Mouse (Mus musculus): ENCODE data around the gene Trp73. TPM values are rescaled to one million over a fixed set of nuclear protein-coding genes. Genes with fewer than 3 reads are reported as not detected.

The Trp73 gene
- polyA plus RNA-seq, 2 experiments from 2014 or later: not detected

DNA sequence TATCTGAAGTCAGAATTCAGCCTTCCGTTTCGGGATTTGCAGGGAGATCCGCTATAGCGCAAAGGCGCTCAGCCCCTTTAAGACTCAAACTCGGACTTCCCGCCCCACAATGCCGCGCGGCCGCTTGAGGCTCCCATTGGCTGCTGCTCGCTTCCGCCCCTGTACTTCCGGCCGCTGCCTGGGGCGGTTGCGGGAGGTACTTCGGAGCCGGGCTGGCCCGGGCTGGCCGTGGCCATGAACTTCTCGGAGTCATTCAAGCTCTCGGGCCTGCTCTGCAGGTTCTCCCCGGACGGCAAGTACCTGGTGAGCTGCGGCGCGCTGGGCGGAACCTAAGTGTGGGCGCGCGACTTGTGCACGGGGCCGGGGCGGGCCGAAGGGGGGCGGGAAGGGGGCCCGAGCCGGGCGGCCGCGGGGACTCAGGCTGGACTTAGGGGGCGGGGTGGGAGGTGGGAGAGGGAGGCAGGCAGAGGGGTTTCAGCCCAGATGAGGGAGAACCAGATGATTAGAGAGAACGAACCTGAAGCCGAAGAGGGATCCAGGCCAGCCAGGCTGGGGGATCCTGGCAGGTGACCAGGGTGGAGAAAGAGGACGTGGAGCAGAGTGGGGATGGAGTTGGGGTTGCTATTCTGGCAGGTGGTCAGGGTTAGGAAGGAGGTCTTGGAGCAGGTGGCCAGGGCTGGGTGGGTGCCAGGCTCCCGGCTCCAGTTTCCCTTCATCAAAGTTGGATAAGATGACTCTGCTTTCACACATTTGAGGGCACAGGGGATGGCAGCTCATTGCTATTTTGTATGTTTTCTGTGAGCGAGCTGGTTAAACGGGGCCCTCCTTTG is 2.4 kb upstream of the Trp73 start, which contains the start of gene Wrap73:
TSS of gene Wrap73 (plus strand) at position 162 of the 830 bp plus-strand sequence.
- ATAC-seq: peak; percentile 94

DNA sequence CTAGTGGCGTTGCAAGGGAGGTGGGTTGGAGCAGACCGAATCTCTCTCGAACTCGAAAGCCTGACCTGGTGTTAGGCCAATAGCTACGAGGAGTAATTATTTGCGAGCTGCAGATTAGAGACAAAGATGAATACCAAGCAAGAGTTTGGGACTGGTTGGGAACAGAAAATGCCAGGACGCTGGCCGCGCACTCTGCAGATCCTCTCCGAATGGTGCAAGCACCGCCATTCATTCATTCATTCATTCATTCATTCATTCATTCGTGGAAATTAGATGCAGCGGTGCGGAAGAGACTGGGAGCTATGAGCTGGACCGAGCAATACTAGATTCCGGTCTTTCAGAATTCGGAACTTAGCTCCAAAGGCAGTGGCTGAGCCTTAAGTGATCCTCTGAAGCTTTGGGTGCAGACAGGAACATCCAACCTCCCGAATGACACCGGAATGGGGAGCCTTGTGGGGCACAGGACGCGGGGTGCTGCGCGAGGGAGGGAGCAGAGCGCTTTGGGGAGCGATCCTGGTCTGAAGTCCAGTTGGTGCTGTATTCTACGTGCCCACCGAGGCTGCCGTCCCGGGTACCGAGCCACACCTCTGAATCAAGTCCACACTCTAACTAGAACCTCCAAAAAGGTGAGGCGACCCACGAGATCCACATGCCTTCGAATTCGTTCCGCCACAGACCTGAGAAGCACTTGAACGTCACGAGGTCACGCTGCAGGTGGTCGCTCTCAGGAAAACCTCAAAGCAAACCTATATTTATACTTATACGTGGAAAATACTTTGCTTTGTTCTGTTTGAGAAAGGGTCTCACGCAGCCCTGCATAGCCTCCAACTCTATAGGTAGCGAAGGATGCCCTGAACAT is 1.2 kb upstream of the Trp73 start:
- no peak for ATAC-seq

DNA sequence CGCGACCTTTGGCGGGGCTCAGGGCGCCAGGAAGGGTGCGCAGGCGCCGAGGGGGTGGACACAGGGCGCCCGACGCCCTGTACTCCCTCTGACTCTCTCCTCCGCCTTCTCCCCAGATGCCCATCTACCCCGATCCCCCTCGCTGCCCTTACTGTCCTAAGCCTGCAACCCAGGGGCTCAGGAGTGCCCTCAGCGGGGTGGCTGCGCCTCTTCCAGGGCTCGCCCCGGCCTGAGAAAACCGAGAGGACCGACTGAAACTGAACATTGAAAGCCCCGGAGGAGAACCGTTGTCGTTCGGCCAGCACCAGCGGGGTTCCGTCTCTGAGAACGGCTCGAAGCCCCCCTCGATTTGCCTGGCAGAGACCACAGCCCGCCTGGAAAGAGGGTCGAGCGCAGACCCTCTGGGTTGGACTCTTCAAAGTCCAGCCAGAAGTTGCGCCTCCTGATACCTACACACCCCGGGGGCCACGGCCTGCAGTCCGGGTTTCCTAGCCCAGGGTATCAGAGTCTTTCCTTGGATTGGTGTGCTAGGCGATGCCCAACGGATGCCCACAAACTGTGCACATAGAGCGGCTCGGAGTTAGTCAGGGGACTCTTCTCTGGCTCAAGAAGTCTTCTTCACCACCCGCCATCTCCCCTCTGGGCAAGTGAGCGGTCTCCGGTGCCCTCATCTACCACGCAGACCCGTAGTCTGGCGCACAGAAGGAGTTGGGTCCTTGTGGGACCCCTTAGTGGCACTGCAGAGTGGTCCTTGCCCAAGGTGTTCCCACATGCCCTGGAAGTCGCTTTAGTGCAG is 403 bp upstream of the Trp73 start:
- ATAC-seq: peak; percentile 6

DNA sequence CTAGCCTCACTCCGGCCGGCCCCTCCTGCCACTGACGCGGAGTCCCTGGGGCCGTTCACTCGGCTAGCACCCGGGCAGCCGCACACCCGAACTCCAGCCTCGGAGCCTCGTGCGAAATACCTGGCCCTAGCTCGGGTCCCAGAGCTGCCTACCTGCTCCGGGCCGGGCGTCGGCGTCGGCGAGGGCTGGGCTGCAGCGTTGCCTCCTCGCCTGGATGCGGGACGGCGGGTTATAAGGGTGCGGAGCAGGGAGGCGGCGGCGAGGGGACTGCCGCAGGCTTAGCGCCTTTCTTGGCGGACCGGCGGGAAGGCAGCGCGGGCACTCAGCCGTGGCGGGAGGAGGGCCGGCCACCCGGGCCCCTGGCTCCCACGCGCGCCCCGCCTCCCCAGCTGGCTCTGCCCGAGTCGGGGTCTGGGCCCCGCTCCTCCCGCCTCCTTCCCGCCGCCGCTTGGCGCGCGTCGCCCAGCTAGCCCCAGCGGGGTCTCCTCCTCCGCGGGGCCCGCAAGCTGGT is 282 bp downstream of the Trp73 start:
- peak; percentile 9 for ATAC-seq

DNA sequence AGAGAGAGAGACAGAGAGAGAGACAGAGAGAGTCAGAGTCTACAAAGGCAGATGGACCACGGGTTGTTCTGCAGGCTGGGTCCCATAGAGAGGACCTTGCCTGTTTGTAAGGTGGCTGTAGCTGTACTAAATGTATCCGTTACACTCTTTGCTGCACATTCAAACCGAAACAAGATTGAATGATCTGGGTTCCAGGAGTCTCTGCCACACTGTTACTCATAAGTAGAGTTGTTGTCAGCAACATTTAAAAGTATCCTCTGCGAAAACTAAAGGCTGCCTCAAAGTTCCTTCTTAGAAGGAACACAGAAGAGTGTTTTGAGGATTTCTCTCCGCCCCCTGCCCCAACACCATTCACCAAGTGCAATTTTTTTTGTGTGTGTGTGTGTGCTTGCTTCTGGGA is 2.9 kb downstream of the Trp73 start:
- peak; percentile 22 for ATAC-seq

DNA sequence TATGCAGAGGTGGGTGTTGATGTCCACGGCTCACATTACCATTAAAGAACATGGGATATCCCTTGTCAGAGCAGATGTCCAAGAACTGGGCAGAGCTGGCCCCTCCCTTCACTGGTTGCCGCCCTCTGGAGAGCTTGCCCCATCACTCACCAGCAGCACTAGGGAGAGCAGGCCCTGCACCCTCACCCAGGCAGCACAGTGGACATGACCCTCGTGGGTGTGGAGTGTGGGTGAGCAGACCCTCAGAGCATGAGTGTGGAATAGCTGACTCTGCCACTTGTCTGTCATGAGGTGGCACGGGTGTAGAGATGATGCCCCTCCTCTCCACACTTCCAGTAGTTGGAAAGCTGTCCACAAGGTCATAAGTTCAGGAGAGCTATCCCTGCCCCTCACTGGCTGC is 5.2 kb downstream of the Trp73 start:
- no peak for ATAC-seq

DNA sequence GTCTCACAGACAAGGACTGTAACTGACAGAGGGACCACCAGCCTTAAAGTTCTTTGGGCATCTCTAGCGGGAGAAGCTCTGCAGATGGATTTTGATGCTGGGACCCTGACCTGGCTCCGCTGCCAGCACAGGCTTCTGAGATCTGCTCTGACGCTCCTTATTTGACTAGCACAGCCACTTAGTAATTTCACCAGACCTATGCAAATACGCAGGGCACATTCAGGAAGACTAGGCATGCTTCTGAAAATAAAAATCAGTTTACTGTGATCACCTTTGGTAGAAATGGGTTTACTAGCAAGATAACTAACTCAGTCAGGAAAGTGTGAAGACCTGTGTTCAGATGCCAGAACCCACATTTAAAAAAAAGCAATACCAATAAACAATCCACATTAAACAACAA is 8.1 kb downstream of the Trp73 start:
- ATAC-seq: no peak

DNA sequence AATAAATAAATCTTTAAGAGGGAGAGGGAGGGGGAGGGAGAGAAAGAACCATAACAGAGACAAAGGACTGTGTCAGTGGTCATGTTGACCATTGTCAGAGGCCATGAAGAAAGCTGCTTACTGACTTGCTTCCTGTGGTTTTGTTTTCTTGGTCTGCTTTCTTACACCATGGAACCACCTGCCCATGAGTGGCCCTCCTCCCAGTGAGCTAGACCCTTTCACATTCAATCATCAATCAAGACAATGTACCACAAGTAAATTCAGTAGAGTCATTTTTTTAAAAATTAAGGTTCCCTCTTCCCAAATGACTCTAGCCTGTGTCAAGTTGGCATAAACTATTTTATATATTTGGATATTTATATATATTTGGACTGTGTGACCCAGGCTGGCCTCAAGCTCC is 10.1 kb downstream of the Trp73 start:
- ATAC-seq: no peak

DNA sequence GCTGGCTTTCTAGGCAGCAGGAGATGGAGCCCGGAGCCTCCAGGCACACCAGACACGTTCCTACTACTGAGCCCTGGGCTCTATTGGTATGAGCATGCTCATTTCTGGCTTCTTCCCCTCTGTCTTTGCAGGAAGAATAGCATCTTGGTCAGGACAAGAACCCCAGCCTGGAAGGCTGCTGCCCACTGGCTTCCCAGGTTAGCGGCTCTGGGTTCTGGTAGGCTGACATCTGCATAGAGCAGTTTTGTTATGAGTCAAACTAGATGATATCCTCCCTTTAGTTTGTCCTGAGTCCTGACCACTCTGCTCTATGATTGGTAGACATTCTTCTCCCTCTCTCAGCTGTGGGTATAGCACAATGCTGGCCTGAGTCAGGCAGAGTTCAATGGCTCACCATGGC is 12.7 kb downstream of the Trp73 start:
- no peak for ATAC-seq

DNA sequence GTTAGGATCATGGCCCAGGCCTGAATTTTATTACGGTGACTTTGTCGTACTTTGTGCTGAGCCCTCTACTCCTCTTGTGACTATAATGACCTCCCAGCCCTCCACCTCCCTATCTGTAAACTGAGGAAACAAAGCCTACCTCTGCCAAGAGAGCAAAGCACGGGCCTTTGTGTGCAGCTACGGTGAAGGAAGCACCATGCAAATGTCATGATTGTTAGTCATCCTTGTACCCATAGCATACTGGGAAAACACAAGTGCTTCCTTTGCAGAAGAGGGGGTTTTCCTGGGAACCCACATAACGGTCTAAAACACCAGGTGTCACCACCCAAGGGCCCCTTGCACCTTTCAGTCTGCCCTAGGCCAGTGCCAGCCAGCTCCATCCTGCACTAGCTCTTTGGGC is 14.8 kb downstream of the Trp73 start:
- no peak for ATAC-seq

DNA sequence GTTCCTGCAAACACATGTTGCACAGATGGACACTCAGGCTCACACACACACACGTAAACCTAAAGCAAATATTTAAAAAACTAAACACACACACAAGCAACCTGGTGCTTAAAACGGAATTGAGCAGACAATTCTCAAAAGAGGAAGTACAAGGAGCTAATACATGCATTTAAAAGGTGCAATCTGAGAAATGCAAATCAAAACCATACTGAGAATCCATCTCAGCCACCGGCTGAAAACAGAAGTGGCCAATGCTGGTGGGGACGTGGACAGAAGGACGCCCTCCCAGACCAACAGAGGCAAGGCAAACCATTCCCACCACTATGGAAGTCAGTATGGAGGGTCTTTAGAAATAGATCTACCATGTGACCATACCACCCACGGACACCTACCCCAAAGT is 16.5 kb downstream of the Trp73 start:
- no peak for ATAC-seq

DNA sequence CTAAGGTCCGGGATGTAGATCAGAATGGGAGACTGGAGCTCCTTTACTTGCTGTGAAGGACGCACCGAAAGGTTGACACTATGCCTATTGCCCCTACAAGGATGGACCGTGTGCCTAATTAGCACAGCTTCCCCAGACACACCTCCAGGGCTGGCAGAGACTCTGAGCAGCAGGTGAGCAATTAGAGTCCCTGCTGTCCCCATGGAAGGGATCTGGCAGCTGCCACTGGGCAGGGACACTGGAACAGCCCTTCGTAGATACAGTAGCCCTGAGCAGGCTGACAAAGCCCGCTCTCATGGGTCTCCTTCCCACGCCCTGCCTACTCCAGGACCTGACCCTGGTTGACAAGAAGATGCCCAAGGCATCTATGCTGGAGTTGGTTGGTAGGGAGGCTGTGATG is 17.6 kb downstream of the Trp73 start:
- no peak for ATAC-seq

DNA sequence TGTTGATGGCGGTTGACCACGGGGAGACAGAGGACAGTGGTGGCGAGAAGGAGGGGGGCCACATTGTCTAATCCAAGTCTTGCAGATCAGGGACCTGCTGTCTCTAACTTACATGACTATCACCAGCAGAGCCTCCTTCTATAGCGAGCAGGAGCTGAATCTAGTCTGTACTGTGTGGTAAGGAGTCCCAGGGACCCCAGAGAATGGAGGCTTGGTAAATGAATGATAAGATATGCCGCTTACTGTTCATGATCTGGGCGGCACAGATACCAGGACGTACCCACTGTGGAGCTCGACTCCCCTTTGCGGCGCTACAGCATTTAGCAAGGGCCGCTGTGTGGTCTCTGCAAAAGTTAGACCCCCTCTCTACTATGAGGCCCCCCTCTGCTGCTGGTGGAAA is 18.2 kb downstream of the Trp73 start:
- ATAC-seq: no peak

DNA sequence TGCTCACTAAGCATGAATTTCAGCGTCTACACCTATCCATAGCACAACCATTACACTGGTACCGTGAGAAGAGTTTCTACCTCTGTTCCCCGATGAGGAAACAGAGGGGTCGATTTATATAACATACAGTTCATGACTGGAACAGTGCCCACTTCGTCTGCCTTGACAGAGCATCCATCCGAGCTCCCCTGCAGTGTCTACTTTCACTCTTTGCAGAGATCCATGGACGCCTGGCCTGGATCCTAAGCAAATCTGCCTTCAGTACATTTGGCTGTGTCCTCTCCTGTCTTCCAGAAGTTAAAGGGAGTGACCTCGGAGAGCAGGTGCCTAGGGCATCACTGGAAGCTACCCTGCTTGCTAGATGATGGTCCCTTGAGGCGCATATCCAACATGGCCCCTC is 20.8 kb downstream of the Trp73 start:
- no peak for ATAC-seq

DNA sequence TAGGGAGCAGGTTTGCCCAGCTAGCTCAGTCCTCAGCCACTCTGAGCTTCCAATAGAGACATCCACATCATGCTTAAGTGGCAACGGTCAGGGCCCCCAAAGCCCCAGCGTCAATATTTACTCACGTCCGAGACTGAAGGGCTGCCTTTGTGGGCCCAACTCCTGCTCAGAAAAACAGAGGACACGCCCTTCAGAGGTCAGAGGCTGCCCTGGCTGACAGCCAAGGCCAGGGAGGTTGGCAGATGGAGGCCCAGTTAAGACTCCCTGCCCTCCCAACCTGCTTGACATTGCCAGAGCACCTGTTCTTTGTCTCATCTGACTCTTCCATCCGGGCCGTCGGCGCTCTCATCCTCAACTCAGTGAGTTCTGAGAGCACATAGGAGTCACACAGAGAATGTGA is 21.2 kb downstream of the Trp73 start:
- no peak for ATAC-seq

DNA sequence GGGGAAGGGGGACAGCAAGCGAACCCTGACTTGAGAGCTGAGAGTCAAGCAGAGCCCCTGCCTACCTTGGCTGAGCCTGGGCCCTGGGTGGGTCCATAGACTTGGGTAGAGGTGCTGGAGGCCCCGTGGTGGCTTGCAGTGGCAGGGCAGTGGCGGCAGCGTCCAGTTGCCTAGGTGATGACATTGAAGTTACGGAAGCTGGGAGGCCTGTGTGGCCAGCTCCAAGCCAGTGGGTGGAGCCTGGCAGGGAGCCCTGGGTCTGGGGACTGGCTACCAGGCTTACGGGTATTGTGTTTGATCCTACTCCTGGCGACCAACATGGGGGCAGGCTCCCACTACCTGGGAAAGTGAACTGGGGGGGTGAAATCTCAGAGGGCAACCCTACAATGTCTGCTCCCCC is 23.6 kb downstream of the Trp73 start:
- ATAC-seq: no peak

DNA sequence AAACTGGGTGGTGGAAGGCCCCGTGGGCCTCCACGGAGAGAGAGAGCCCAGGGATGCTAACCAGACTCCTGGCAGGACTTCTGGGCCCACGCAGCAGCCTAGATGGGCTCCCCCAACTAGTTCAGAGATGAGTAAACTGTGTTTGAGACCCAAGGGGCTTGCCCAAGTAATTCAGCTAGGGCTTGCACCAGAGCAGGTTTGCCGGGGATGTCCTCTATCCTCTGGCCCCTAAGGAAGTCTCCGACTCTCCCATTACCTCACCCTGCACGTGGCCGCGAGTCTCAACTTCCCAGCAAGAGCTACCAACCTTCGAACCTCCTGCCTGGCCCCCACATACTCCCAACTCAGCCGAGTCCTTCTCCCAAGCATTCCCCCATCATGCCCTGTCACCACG is 30.2 kb downstream of the Trp73 start:
- ATAC-seq: no peak

DNA sequence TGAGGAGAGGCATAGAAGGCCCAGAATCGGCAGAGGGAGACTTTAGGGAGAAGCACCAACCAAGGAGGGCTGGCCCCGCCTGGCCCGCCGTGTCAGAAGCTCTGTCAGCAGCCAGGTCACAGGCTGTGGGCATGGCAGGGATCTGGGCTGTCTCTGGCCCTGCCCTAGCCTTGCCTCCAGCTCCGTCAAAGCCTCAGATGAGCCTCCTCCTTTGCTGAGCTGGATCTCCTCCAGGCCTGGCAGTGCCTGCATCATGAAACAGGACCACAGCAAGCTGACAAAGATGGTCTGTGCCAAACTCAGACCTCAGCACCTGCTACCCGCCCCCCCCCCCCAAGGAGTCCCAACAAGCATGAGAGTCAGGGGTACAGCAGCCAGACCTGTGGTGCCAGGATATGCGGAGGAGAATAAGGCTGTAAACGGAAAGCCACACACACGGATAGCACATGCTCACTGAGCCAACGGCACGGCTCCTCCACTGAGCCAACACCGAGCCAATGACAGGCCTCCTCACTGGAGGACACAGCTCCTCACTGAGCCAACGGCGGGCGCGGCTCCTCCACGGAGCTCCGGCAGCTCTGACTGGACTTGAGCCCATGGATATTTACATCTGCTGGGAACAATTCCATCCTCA is 30.7 kb downstream of the Trp73 start:
- ATAC-seq: no peak

DNA sequence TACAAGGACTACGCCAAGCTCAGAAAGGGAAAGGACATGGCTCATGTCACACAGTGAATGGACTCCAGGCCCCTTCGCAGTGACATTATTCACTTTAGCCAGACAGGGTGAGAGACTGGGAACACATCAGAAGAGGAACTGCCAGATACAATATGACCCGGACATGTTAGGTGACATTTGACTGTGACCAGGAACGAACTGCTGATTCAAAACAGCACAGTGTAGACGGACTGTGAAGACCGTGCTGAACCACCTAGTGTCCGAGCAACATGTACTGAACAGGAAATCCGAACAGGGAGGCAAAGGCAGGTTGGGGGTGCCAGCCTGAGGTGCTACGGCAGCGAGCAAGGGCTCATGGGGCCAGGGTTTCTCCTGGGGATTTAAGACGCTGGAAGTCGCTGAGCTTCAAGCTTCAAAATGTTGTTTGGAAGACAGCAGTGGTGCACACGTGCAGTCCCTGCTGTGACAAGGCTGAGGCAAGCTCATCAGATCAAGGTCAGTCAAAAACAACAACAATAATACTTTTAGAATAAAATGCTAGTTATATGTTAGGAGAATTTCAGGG is 33.4 kb downstream of the Trp73 start:
- ATAC-seq: no peak

DNA sequence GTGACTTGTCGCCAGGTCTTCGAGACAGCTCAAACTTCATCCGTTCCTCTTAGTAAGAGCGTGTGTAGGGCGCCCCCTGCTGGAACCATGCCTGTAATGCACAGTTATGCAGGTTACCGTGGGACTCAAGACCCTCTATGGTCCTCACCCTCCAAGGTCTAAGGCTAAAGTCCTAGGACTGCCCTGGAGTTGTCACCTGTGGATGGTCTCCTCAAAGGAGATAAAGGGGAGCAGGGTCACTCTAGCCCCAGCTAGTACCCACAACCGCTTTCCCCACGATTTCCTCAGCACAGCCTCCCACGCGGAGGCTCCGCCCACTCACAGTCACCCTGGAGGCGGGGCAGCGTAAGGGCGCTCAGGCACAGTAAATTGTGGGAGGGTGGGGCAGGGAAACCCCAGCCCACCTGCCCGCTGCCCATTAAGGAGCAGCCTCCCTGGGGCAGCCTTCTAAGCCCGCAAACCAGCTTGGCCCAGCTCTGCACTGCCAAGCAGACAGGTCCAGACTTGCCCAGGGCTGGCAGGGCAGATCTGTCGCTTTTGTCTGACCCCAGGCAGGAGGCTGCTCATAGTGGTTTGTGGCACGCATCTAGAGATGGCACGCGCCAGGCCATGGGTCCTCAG is 34.5 kb downstream of the Trp73 start:
- ATAC-seq: peak; percentile 54

DNA sequence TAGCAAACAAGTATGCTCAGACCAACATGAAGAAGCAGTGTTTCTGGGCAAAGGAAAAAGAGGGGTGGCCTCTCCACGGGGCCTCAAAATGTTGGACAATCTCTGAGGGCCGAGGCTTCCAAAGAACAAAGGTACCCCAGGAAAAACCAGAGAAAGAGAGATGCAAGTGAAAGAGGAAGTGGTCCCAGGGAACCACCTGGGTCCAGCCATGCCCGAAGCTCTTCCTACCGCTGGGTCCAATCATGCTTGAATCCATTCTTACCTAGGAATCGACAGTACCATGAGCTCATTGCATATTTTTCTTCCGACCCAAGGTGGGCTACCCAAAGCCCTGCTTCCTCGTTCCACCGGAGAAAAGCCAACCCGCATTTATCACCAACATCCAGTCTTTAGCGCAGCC is 36.1 kb downstream of the Trp73 start:
- ATAC-seq: no peak

DNA sequence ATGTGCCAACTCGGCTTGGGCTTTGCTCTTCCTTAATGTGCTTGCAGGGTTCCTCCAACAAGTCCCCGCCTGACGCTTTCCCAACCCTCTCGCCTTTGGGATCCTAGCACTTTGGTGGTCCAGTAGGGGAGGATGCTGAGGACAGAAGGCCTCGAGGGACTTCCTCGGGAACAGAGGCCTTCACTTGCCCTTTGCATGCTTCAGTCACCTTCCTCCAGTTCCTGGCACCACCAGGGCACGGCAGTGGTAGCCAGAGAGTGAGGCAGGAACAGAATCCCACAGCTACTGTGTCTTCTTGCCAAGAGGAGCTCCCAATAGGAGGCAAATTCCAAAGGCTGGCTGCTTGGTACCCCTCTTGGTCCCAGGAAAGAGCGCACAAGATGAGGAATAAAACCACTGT is 36.6 kb downstream of the Trp73 start:
- ATAC-seq: no peak

Measured in CD4-positive, CD25-positive, alpha-beta regulatory T cell, adult 4 months (primary cell).